Mouse (Mus musculus) limb, embryonic 11.5 days (tissue): ENCODE data around the gene Sdad1. TPM values are rescaled to one million over a fixed set of nuclear protein-coding genes. Genes with fewer than 3 reads are reported as not detected.

Source experiments
- ATAC-seq: fragments of 200-750 bp; cut with Nextera tagmentation; 2 replicates; pipeline ENCODE4 v1.8.0; 2017; ENCODE audit warnings: low read depth; ENCODE audit not compliant: insufficient number of reproducible peaks, low FRiP score, low TSS enrichment
- DNase-seq: peaks from one replicate; pipeline ENCODE4 v3.0.0-alpha.2; 2015; ENCODE audit warnings: low spot score
- H3K27ac ChIP-seq: fragments of 300-500 bp; sonication (generic); replicated peaks from 2 replicates; pipeline ENCODE4 v1.5.1; 2014; ENCODE audit warnings: low read depth, mild to moderate bottlenecking, low read length
- H3K27me3 ChIP-seq: fragments of 300-500 bp; sonication (generic); 2 replicates; pipeline ENCODE4 v1.6.1; 2014; ENCODE audit warnings: mild to moderate bottlenecking, low read length, mixed read lengths; ENCODE audit not compliant: control insufficient read depth, insufficient read depth
- H3K36me3 ChIP-seq: fragments of 300-500 bp; sonication (generic); 2 replicates; pipeline ENCODE4 v1.6.1; 2014; ENCODE audit warnings: mild to moderate bottlenecking, low read length, moderate library complexity, mixed read lengths; ENCODE audit not compliant: control insufficient read depth, insufficient read depth
- H3K4me1 ChIP-seq: fragments of 300-500 bp; sonication (generic); 2 replicates; pipeline ENCODE4 v1.6.1; 2014; ENCODE audit warnings: low read length, mixed read lengths; ENCODE audit not compliant: control insufficient read depth, insufficient read depth
- H3K4me2 ChIP-seq: fragments of 300-500 bp; sonication (generic); 2 replicates; pipeline ENCODE4 v1.6.1; 2014; ENCODE audit warnings: low read depth, mild to moderate bottlenecking, moderate library complexity; ENCODE audit not compliant: severe bottlenecking
- H3K4me3 ChIP-seq: fragments of 300-500 bp; sonication (generic); 2 replicates; pipeline ENCODE4 v1.5.1; 2014; ENCODE audit warnings: low read depth, low read length
- H3K9ac ChIP-seq: fragments of 300-500 bp; sonication (generic); 2 replicates; pipeline ENCODE4 v1.6.1; 2014; ENCODE audit warnings: mild to moderate bottlenecking, low read length
- H3K9me3 ChIP-seq: fragments of 300-500 bp; sonication (generic); 2 replicates; pipeline ENCODE4 v1.6.1; 2016; ENCODE audit warnings: low read length; ENCODE audit not compliant: control insufficient read depth
- WGBS: fragments of 180-500 bp; shearing (Covaris S2); extraction: QIAGEN DNeasy Blood & Tissue Kit; methylation state at CpG from one replicate; pipeline ENCODE4 v1.1.7; 2014; 5-methylcytosine and 5-hydroxymethylcytosine counted together
- polyA plus RNA-seq: library from polyadenylated mRNA; unstranded; fragments of >200 nt; fragmentation: Nextera tagmentation; extraction: Ambion mirVana; gene quantifications from 2 replicates; pipeline ENCODE4 v1.2.1, GENCODE M21; 2014

The Sdad1 gene
- polyA plus RNA-seq, 1 experiment from 2014 or later = 45.3 TPM

DNA sequence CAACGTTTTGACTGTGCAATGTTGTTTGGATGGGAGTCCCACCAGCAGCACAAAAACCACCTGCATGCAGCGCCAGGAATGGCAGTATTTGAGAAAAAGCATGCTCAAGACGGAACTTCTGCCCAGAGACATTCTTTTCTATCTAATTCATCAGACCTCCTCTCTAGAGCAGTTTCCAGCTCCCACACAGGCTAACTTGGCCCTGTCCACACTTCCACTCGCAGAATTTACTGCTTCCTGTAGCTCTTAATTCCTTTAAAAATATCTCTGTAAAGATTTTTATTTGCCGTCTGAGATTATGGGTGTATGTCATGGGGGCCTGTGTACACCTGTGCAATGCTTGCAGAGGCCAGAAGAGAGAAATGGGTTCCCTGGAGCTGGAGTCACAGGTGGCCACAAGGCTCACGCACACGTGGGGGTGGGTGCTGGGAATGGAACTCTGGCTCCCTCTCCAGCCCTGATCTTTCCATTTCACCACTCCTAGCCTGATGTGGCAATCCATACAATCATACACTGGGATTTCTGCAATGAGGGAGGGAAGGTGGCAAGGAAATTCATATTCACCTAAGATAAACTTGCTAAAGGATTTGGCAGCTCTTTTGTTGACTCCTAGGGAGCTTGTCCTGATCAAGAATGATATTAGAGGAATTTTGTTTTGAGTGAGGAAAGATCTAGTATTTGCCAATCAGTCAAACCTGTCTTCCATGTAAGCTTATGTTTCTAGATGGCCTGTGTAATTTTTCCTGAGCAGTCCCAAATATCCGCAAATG, 11.5 kb upstream of the Sdad1 start:
- no peaks in the 10 kb centered on the region for H3K36me3 ChIP-seq
- H3K27me3 ChIP-seq = no peaks in the 10 kb centered on the region
- no peak overlapping the region for H3K4me2 ChIP-seq
- H3K4me1 ChIP-seq = no peaks in the 10 kb centered on the region
- ATAC-seq (no peak), DNase-seq (no peak)
- no peak overlapping the region for H3K9ac ChIP-seq
- 71% methylated on average over 8 of the region's 8 CpGs for WGBS
- H3K27ac ChIP-seq = no peak overlapping the region
- no peak overlapping the region for H3K4me3 ChIP-seq
- H3K9me3 ChIP-seq = no peaks in the 10 kb centered on the region

DNA sequence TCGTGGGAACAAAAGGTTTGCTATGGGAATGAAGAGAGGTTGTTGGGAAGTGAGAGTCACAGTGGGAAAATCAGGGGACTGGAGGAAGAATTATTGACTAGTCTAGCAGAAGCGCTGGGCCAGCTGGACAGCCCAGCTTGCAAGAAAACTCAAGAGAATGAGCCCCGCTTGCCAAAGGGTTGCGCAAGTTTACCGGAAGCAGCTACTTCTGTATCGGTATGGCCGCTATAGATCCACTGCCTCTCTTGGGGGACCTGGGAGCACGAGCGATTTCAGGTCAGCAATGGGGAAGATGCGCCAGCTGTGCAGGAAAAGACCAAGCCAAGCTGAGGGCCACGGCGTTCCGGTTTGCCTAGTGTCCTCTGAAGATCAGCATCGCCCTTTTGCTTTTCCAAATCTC, 8.3 kb upstream of the Sdad1 start:
- Histone ChIP-seq H3K9ac (no peak overlapping the region), H3K36me3 (no peaks in the 10 kb centered on the region), H3K4me2 (no peak overlapping the region), H3K4me1 (no peaks in the 10 kb centered on the region), H3K4me3 (no peak overlapping the region), H3K27ac (no peak overlapping the region), H3K9me3 (no peaks in the 10 kb centered on the region), H3K27me3 (no peaks in the 10 kb centered on the region)
- DNase-seq (no peak), ATAC-seq (no peak)
- WGBS = 94% methylated on average over 14 of the region's 14 CpGs

- Histone ChIP-seq H3K4me3 (no peak overlapping the region), H3K9me3 (no peaks in the 10 kb centered on the region), H3K9ac (no peak overlapping the region), H3K27ac (no peak overlapping the region), H3K36me3 (no peaks in the 10 kb centered on the region), H3K4me1 (no peaks in the 10 kb centered on the region), H3K4me2 (no peak overlapping the region), H3K27me3 (no peaks in the 10 kb centered on the region)
- no peak for ATAC-seq
- 84% methylated on average over 7 of the region's 7 CpGs for WGBS
- DNase-seq = no peak
Observed at GRCm38 (mm10) chr5:92318119-92318518, 7.8 kb upstream of the Sdad1 start.

- Histone ChIP-seq H3K27me3 (no peaks in the 10 kb centered on the region), H3K27ac (no peak overlapping the region), H3K9ac (no peak overlapping the region), H3K4me3 (no peak overlapping the region), H3K4me2 (no peak overlapping the region), H3K36me3 (no peaks in the 10 kb centered on the region), H3K9me3 (no peaks in the 10 kb centered on the region), H3K4me1 (peaks cover 2% of the 10 kb centered on the region; the same call in 1 of the 2 replicates)
- no peak for DNase-seq
- ATAC-seq = no peak
- 76% methylated on average over 7 of the region's 7 CpGs for WGBS
Observed at GRCm38 (mm10) chr5:92313776-92314175, 3.5 kb upstream of the Sdad1 start.

GRCm38 (mm10) chr5:92312046-92312715, 1.9 kb upstream of the Sdad1 start:
- Histone ChIP-seq H3K9me3 (no peaks in the 10 kb centered on the region), H3K27me3 (no peaks in the 10 kb centered on the region), H3K36me3 (no peaks in the 10 kb centered on the region), H3K4me2 (no peak overlapping the region), H3K9ac (no peak overlapping the region), H3K27ac (no peak overlapping the region), H3K4me3 (no peak overlapping the region), H3K4me1 (peaks cover 3% of the 10 kb centered on the region; the same call in 1 of the 2 replicates)
- ATAC-seq (no peak), DNase-seq (peak; percentile 89)
- 15% methylated on average over 13 of the region's 13 CpGs for WGBS

DNA sequence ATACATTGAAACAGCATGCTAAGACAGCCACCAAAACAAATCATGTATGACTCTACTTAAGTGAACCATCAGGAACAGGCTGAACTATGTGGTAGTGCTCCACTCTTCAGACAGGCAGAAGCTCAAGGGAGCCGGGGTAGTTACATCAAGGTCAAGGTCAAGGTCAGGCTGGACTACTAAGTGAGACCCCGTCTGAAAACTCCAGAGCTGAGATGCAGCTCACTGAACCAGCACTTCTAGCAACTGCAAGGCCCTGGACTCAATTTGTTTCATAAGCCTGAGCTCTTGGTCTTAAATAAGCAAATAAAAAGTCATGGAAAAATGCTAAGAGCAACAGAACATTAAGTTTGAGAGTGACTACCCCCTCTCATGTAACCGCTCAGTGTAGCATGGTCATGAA, 6.0 kb downstream of the Sdad1 start:
- H3K4me1 ChIP-seq = peaks cover 3% of the 10 kb centered on the region; the same call in 1 of the 2 replicates
- WGBS = 84% methylated on average over 3 of the region's 3 CpGs
- no peak overlapping the region for H3K4me2 ChIP-seq
- no peak overlapping the region for H3K27ac ChIP-seq
- ATAC-seq (no peak), DNase-seq (no peak)
- no peak overlapping the region for H3K9ac ChIP-seq
- H3K27me3 ChIP-seq = no peaks in the 10 kb centered on the region
- H3K36me3 ChIP-seq = peaks cover 26% of the 10 kb centered on the region
- H3K9me3 ChIP-seq = no peaks in the 10 kb centered on the region
- H3K4me3 ChIP-seq = no peak overlapping the region

- no peaks in the 10 kb centered on the region for H3K9me3 ChIP-seq
- no peak overlapping the region for H3K9ac ChIP-seq
- no peak overlapping the region for H3K27ac ChIP-seq
- no peak for ATAC-seq
- no peaks in the 10 kb centered on the region for H3K4me1 ChIP-seq
- WGBS = 96% methylated on average over 13 of the region's 13 CpGs
- no peak for DNase-seq
- H3K4me2 ChIP-seq = no peak overlapping the region
- H3K27me3 ChIP-seq = no peaks in the 10 kb centered on the region
- peaks cover 27% of the 10 kb centered on the region for H3K36me3 ChIP-seq
- H3K4me3 ChIP-seq = no peak overlapping the region
Observed at GRCm38 (mm10) chr5:92302149-92302840, 8.0 kb downstream of the Sdad1 start.

DNA sequence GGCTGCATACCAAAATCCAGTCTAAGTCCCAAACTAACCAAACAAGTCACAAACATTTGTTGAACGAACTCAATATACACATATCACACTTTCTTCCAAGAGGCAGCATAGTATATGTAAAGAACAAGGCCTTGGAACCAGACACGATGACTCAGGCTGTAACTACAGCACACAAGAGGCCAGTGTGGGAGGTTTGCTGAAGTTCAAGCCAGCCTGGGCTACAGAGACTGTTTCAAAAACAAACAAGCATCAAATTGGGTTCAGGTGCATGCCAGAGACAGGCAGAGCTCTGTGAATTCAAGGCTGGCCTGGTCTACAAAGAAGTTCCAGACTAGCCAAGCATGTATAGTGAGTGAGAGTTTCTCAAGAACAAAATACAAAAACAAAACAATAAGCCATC, 15.8 kb downstream of the Sdad1 start:
- ATAC-seq (no peak), DNase-seq (no peak)
- no peaks in the 10 kb centered on the region for H3K4me1 ChIP-seq
- no peak overlapping the region for H3K9ac ChIP-seq
- H3K27me3 ChIP-seq = no peaks in the 10 kb centered on the region
- no peak overlapping the region for H3K27ac ChIP-seq
- peaks cover 17% of the 10 kb centered on the region for H3K36me3 ChIP-seq
- no peak overlapping the region for H3K4me2 ChIP-seq
- no peak overlapping the region for H3K4me3 ChIP-seq
- no peaks in the 10 kb centered on the region for H3K9me3 ChIP-seq
- 88% methylated on average over 2 of the region's 2 CpGs for WGBS
